In the genomic region with DNA sequence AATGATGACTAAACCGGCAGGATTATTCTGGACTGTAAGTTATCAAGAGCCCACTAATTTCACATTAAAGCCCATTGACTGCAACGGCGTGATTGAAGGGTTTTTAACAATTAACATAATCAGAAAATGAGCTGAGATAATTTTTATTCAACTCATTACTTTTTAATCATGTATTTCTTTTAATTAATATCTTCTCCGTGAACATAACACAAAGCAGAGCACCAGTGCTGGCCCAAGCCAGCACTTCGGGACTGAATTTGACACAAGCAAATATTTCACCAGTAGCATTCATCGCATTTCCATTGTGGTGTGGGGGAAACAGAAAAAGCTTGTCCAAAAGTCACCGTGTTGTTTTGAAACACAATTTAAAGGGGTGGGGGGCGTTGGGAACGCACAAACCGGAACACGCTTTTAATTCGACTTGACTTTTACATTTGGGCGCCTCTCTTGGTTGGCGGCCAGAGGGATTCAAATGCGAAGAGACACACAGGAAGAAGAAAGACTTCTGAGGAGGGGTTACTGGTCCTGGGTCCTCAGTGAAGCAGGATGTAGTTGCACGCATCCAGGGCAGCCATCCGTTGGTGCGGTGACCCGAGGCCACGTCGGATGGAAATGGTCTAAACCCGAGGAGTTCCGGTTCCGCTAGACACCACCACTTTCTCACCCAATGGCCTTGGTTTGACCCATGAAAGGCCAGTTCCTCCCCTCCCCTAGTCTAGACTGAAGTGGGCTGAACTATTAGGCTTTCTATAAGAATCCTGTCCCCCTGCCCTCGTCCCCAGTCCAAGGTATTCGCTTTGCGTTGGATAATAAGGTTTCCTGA, we compare ENCODE assay signal across 8 mouse cellular contexts. TPM values are rescaled to one million over a fixed set of nuclear protein-coding genes. Genes with fewer than 3 reads are reported as not detected.
DNase-seq lines count a peak whose midpoint lies in the region; ATAC-seq lines count a peak whose summit lies in the region.

No protein-coding gene starts in this region.

- no peak overlapping the region for H3K27ac ChIP-seq in embryonic facial prominence, embryonic 13.5 days
- no peak overlapping the region for H3K27ac ChIP-seq in intestine, embryonic 15.5 days
- no peak overlapping the region for H3K27ac ChIP-seq in midbrain, embryonic 13.5 days

- peaks cover 38% of the 10 kb centered on the region for H3K4me1 ChIP-seq in embryonic facial prominence, embryonic 13.5 days
- H3K4me1 ChIP-seq in intestine, embryonic 15.5 days (replicated peaks): peaks cover 17% of the 10 kb centered on the region
- H3K4me1 ChIP-seq in midbrain, embryonic 13.5 days (replicated peaks): peaks cover 46% of the 10 kb centered on the region

- no peaks in the 10 kb centered on the region for H3K9me3 ChIP-seq in embryonic facial prominence, embryonic 13.5 days
- H3K9me3 ChIP-seq in intestine, embryonic 15.5 days: no peaks in the 10 kb centered on the region
- no peaks in the 10 kb centered on the region for H3K9me3 ChIP-seq in midbrain, embryonic 13.5 days

- no peak overlapping the region for H3K9ac ChIP-seq in embryonic facial prominence, embryonic 13.5 days
- H3K9ac ChIP-seq in intestine, embryonic 15.5 days: no peak overlapping the region
- no peak overlapping the region for H3K9ac ChIP-seq in midbrain, embryonic 13.5 days (replicated peaks)

- peak overlapping the region; percentile 18 for H3K4me3 ChIP-seq in embryonic facial prominence, embryonic 13.5 days
- H3K4me3 ChIP-seq in intestine, embryonic 15.5 days (replicated peaks): peak overlapping the region; percentile 15
- no peak overlapping the region; the same call in 1 of the 2 replicates for H3K4me3 ChIP-seq in midbrain, embryonic 13.5 days (replicated peaks)

- peak overlapping the region; percentile 56 for H3K4me2 ChIP-seq in embryonic facial prominence, embryonic 13.5 days
- peak overlapping the region; percentile 33 for H3K4me2 ChIP-seq in intestine, embryonic 15.5 days (replicated peaks)
- H3K4me2 ChIP-seq in midbrain, embryonic 13.5 days (replicated peaks): peak overlapping the region; percentile 52

- no peak for ATAC-seq in embryonic facial prominence, embryonic 13.5 days (ENCODE audit: insufficient number of reproducible peaks, insufficient read depth, low FRiP score, low TSS enrichment, low read depth)
- ATAC-seq in intestine, embryonic 15.5 days: no peak
- ATAC-seq in midbrain, embryonic 13.5 days: no peak
- no peak for ATAC-seq in megakaryocyte-erythroid progenitor cell, adult 5-6 weeks (replicated peaks; ENCODE audit: low FRiP score, low TSS enrichment, poor library complexity, severe bottlenecking)

- no peaks in the 10 kb centered on the region for H3K36me3 ChIP-seq in embryonic facial prominence, embryonic 13.5 days
- H3K36me3 ChIP-seq in intestine, embryonic 15.5 days: no peaks in the 10 kb centered on the region
- H3K36me3 ChIP-seq in midbrain, embryonic 13.5 days: no peaks in the 10 kb centered on the region

- H3K27me3 ChIP-seq in embryonic facial prominence, embryonic 13.5 days: peaks cover 74% of the 10 kb centered on the region
- peaks cover 57% of the 10 kb centered on the region for H3K27me3 ChIP-seq in intestine, embryonic 15.5 days (replicated peaks)
- peaks cover 59% of the 10 kb centered on the region for H3K27me3 ChIP-seq in midbrain, embryonic 13.5 days

- peak; percentile 18 for DNase-seq in kidney, postnatal 10 days
- no peak for DNase-seq in kidney, postnatal 25 days
- DNase-seq in right cerebral cortex, postnatal 14 days: no peak
- DNase-seq in adrenal gland, postnatal 4 days (ENCODE audit: low spot score in 2 of 2): no peak

- 3% methylated on average over 27 of the region's 27 CpGs for WGBS in embryonic facial prominence, embryonic 13.5 days
- WGBS in intestine, embryonic 15.5 days: 4% methylated on average over 27 of the region's 27 CpGs
- WGBS in midbrain, embryonic 13.5 days: 7% methylated on average over 27 of the region's 27 CpGs

RNA-seq across cellular contexts. Expression of a gene that starts 52.9 kb away (rescaled TPM):
- polyA plus RNA-seq in embryonic facial prominence, embryonic 13.5 days (2015; fragmentation: Nextera tagmentation; extraction: Ambion mirVana): 10.8 and 12.5 TPM in 2 replicates
- polyA plus RNA-seq in intestine, embryonic 15.5 days (2015; fragmentation: Nextera tagmentation; extraction: Ambion mirVana): 14.5 and 16.3 TPM in 2 replicates
- 35.6 and 37.4 TPM in 2 replicates for polyA plus RNA-seq in midbrain, embryonic 13.5 days (2015; fragmentation: Nextera tagmentation; extraction: Ambion mirVana)
- 10 to 100 TPM; 24.8 to 27.3 TPM for total RNA-seq in adrenal gland, postnatal 4 days (2021)
- 20.9 and 44.1 TPM in 2 replicates for total RNA-seq in megakaryocyte-erythroid progenitor cell, adult 5-6 weeks (2014; fragmentation: Nextera tagmentation)
- total RNA-seq in megakaryocyte-erythroid progenitor cell, adult 5-6 weeks (2017): 33.5 and 48.7 TPM in 2 replicates

RNA-seq across cellular contexts. Expression of a gene that starts 53.1 kb away (rescaled TPM):
- 1.3 and 2.3 TPM in 2 replicates for polyA plus RNA-seq in embryonic facial prominence, embryonic 13.5 days (2015; fragmentation: Nextera tagmentation; extraction: Ambion mirVana)
- 0.05 TPM in 1 of 2 replicates, not detected in the other for polyA plus RNA-seq in intestine, embryonic 15.5 days (2015; fragmentation: Nextera tagmentation; extraction: Ambion mirVana)
- polyA plus RNA-seq in midbrain, embryonic 13.5 days (2015; fragmentation: Nextera tagmentation; extraction: Ambion mirVana): 14.8 and 16.9 TPM in 2 replicates
- not detected for total RNA-seq in adrenal gland, postnatal 4 days (2021)
- not detected in 2 replicates for total RNA-seq in megakaryocyte-erythroid progenitor cell, adult 5-6 weeks (2014; fragmentation: Nextera tagmentation)
- total RNA-seq in megakaryocyte-erythroid progenitor cell, adult 5-6 weeks (2017): not detected in 2 replicates
